Mouse (Mus musculus): ENCODE results near the gene Fam83g.

The Fam83g gene

GRCm38 (mm10) chr11:61652686-61653447, 31.0 kb upstream of the Fam83g start, which contains the start of gene Grap:
Grap (plus strand) TSS chr11:61653265.
- DNase-seq: peak; percentile 54

- no peak for DNase-seq
Observed at GRCm38 (mm10) chr11:61653568-61653967, 30.3 kb upstream of the Fam83g start.

- no peak for DNase-seq
Observed at GRCm38 (mm10) chr11:61654786-61655311, 29.0 kb upstream of the Fam83g start.

- no peak for DNase-seq
Observed at GRCm38 (mm10) chr11:61655649-61656048, 28.2 kb upstream of the Fam83g start.

- DNase-seq: no peak
Observed at GRCm38 (mm10) chr11:61656148-61656850, 27.6 kb upstream of the Fam83g start.

GRCm38 (mm10) chr11:61657432-61657831, 26.5 kb upstream of the Fam83g start:
- DNase-seq: no peak

- no peak for DNase-seq
Observed at GRCm38 (mm10) chr11:61658360-61658922, 25.4 kb upstream of the Fam83g start.

GRCm38 (mm10) chr11:61659011-61659858, 24.7 kb upstream of the Fam83g start:
- DNase-seq: peak; percentile 25

- DNase-seq: no peak
Observed at GRCm38 (mm10) chr11:61660001-61660400, 23.9 kb upstream of the Fam83g start.

GRCm38 (mm10) chr11:61660806-61661392, 23.0 kb upstream of the Fam83g start:
- no peak for DNase-seq

- no peak for DNase-seq
Observed at GRCm38 (mm10) chr11:61662189-61662588, 21.7 kb upstream of the Fam83g start.

GRCm38 (mm10) chr11:61665401-61665800, 18.5 kb upstream of the Fam83g start:
- DNase-seq: no peak

GRCm38 (mm10) chr11:61665991-61666799, 17.7 kb upstream of the Fam83g start:
- peak; percentile 50 for DNase-seq

- DNase-seq: no peak
Observed at GRCm38 (mm10) chr11:61667248-61667647, 16.6 kb upstream of the Fam83g start.

- DNase-seq: no peak
Observed at GRCm38 (mm10) chr11:61667782-61668181, 16.1 kb upstream of the Fam83g start.

- no peak for DNase-seq
Observed at GRCm38 (mm10) chr11:61669492-61670490, 14.1 kb upstream of the Fam83g start.

GRCm38 (mm10) chr11:61671781-61672383, 12.0 kb upstream of the Fam83g start:
- no peak for DNase-seq

GRCm38 (mm10) chr11:61673686-61674085, 10.2 kb upstream of the Fam83g start:
- DNase-seq: peak; percentile 71

- DNase-seq: no peak
Observed at GRCm38 (mm10) chr11:61674151-61674838, 9.6 kb upstream of the Fam83g start.

Measured in kidney, adult 9 months (tissue).